In the genomic region with DNA sequence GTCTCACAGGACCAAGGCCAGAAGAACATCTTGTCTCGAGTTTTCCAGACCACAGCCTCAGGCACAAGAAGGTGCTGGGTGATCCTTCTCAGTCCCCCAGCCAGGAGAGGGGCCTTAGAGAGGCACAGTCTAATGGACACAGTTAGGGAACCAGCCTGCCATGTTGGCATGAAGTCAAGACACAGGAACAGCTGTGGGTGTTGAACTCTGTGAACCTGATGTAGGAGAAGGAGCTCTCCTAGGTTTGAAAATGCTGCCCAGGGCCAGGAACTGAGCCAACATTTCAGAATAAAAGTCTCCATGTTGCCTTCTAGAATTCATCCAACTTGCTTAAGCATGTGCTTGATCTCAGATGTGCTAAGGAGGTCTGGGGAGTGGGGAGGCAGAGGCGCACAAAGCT, we compare ENCODE assay signal across 14 mouse cellular contexts. TPM values are rescaled to one million over a fixed set of nuclear protein-coding genes. Genes with fewer than 3 reads are reported as not detected.
A peak's percentile ranks its signal among the peaks of the same experiment; 100 is the strongest.
DNase-seq lines count a peak whose midpoint lies in the region; ATAC-seq lines count a peak whose summit lies in the region.
"Had no signal": no experiment of that assay in that cellular context is flagged by ENCODE, and none has a peak within 500 bp of the region (broad histone marks: within the 10 kb centered on the region; RNA-seq: fewer than 3 reads in every experiment).

No protein-coding gene starts in this region.

- DNase-seq in cerebellum, postnatal 10 days: peak; percentile 55 to 59
- DNase-seq in ovary, postnatal 14 days (ENCODE audit: low spot score): peak; percentile 5
- DNase-seq in ovary, postnatal 10 days (ENCODE audit: low spot score): no peak
- DNase-seq in kidney, postnatal 36 days: peak; percentile 82 to 84
- peak; percentile 54 for DNase-seq in skeletal muscle tissue, adult 2 months (ENCODE audit: low read depth, low spot score)
- no peak for DNase-seq in layer of hippocampus, adult 8-10 months (ENCODE audit: low spot score in 2 of 2)
- DNase-seq in frontal cortex, adult 2 months (ENCODE audit: extremely low spot score in 1 of 2, low spot score in 1 of 2): no peak
- DNase-seq: adrenal gland, postnatal 25 days; cerebellum, adult 9-11 months; heart, postnatal 36 days; thymus, postnatal 4 days had no signal

- no peak for ATAC-seq in cerebellum, adult (ENCODE audit: insufficient number of reproducible peaks, low FRiP score, low TSS enrichment)
- ATAC-seq: liver, embryonic 12.5 days; midbrain, embryonic 13.5 days had no signal

RNA-seq across cellular contexts. Expression of a gene that starts 41.5 kb away (rescaled TPM):
- 100 to 1,000 TPM; 235 to 308 (median 283) TPM for total RNA-seq in layer of hippocampus, adult 8-10 months (2022)
- polyA plus RNA-seq in frontal cortex, adult 2 months (2012; rRNA removed): 51.9 and 67.9 TPM in 2 replicates

Comparison
In these comparisons a context has a peak if more than half of its experiments do, and no peak if none do; other contexts are left out.
1. DNase-seq: peak in cerebellum, postnatal 10 days (2 of 2), ovary, postnatal 14 days (single experiment), kidney, postnatal 36 days (2 of 2) and skeletal muscle tissue, adult 2 months (single experiment); none in ovary, postnatal 10 days (single experiment), layer of hippocampus, adult 8-10 months (0 of 2) and frontal cortex, adult 2 months (0 of 2).